Mouse (Mus musculus) lung, embryonic 15.5 days (tissue): Measurements from ENCODE around the gene Intu. TPM values are rescaled to one million over a fixed set of nuclear protein-coding genes. Genes with fewer than 3 reads are reported as not detected.

Experiments used
- ATAC-seq: fragments of 200-750 bp; cut with Nextera tagmentation; 2 replicates; pipeline ENCODE4 v1.8.0; 2017; ENCODE audit warnings: moderate number of reproducible peaks, borderline replicate concordance; ENCODE audit not compliant: low FRiP score, low TSS enrichment; ENCODE audit errors: extremely low read depth
- H3K27ac ChIP-seq: fragments of 300-500 bp; sonication (generic); 2 replicates; pipeline ENCODE4 v1.5.1; 2015; ENCODE audit warnings: moderate library complexity, mild to moderate bottlenecking, inconsistent platforms
- H3K27me3 ChIP-seq: fragments of 300-500 bp; sonication (generic); 2 replicates; pipeline ENCODE4 v1.6.1; 2015; ENCODE audit warnings: inconsistent platforms
- H3K36me3 ChIP-seq: fragments of 300-500 bp; sonication (generic); 2 replicates; pipeline ENCODE4 v1.6.1; 2015; ENCODE audit warnings: inconsistent platforms
- H3K4me1 ChIP-seq: fragments of 300-500 bp; sonication (generic); 2 replicates; pipeline ENCODE4 v1.6.1; 2015; ENCODE audit warnings: inconsistent platforms
- H3K4me2 ChIP-seq: fragments of 300-500 bp; sonication (generic); 2 replicates; pipeline ENCODE4 v1.6.1; 2015; ENCODE audit warnings: inconsistent platforms, mild to moderate bottlenecking, moderate library complexity
- H3K4me3 ChIP-seq: fragments of 300-500 bp; sonication (generic); 2 replicates; pipeline ENCODE4 v1.5.1; 2015; ENCODE audit warnings: mild to moderate bottlenecking, inconsistent platforms
- H3K9ac ChIP-seq: fragments of 300-500 bp; sonication (generic); 2 replicates; pipeline ENCODE4 v1.6.1; 2015; ENCODE audit warnings: inconsistent platforms
- H3K9me3 ChIP-seq: fragments of 300-500 bp; sonication (generic); 2 replicates; pipeline ENCODE4 v1.6.1; 2016; ENCODE audit warnings: inconsistent platforms
- WGBS: fragments of 180-500 bp; shearing (Covaris S2); methylation state at CpG from one replicate; pipeline ENCODE4 v1.1.7; 2015; 5-methylcytosine and 5-hydroxymethylcytosine counted together
- microRNA-seq: library from miRNA; unstranded; fragments of <30 nt; microRNA quantifications from one replicate; pipeline ENCODE4, GENCODE M21; 2016
- polyA plus RNA-seq: library from polyadenylated mRNA; unstranded; fragments of >200 nt; fragmentation: Nextera tagmentation; extraction: Ambion mirVana; gene quantifications from 2 replicates; pipeline ENCODE4 v1.2.1, GENCODE M21; 2015

The Intu gene
- polyA plus RNA-seq, 1 experiment from 2014 or later: 2.4 TPM

DNA sequence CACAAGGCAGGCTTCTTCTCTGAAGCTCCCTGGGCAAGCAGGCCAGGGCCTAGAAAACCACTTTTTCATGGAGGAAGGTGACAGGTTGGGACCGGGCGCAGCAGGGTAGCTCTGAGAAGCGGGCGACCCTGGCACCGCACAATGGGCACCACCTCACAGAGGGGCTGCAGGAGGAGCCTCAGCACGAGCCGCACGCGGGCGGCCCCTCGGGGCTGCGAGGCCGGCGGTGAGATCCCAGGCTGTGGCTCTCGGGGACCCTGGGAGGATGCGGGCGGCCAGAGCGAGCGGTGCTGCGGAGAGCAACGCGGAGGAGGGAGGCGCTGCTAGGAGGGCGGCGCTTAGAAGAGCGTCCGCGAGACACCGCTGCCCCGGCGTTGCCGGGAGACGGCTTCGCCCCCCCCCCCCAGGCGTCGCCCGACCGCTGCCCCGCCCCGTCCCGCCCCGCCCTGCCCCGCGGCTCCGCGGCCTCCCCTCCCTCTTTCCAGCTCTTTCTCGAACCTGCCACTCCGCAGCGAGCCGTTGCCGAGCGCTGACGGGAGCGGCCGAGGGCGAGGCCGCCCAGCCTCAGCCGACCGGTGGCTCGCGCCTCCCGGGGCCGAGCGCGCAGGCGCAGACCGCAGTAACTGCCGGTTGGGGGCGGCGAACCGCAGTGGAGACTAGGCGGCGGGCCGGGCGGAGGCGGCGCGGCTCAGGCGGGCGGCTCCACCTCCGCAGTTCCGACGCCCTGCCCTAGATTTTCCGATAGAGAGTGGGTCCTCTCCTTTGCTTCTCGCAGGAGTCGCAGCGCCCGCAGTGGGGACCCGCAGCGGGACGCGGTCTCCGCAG is 214.0 kb downstream of the Intu start:
- Histone ChIP-seq H3K27me3 (peaks cover 8% of the 10 kb centered on the region; the same call in 1 of the 2 replicates), H3K4me2 (peak overlapping the region; percentile 93), H3K36me3 (no peaks in the 10 kb centered on the region), H3K27ac (peak overlapping the region; percentile 74), H3K4me3 (peak overlapping the region; percentile 63), H3K9me3 (no peaks in the 10 kb centered on the region), H3K9ac (peak overlapping the region; percentile 51), H3K4me1 (peaks cover 12% of the 10 kb centered on the region)
- ATAC-seq: peak; percentile 98
- WGBS: under 1% methylated on average over 35 of the region's 93 CpGs

DNA sequence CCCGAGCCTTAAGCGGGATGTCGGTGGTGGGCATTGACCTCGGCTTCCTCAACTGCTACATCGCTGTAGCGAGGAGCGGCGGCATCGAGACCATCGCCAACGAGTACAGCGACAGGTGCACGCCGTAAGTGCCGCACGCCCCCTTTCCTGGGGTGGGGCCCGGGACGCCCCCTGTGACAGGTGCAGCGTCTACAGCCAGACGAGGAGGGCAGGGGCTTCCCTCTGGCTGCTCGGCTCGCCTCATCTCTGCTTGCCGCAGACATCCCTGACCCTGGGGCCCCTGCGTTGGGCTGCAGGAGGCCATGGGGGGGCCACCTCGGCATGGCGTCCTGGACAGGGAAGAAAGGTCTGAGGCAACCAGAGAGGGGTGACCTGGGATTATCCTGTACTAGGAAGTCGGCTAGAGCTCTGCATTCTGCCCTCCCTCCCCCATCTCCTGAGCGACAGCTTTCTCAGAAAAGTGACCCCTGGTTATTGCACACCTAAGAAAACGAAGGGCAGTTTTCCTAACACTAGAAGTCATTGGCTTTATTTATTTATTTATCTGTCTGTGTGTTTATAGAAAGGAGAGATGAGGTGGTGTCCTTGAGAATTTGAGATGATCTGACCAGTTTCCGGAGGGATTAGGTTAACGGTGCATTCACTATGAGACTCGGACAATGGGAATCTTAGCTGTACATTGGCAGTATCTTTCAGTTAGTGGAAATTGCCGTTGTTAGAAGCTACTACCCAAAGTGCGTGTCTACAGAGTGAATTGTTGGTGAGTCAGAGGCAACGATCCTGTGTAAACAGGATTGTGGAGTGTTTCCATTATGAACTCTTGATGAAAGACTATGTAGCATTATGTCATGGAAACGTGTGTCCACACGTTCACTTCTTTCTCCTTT is 214.8 kb downstream of the Intu start:
- 2% methylated on average over 37 of the region's 37 CpGs for WGBS
- no peaks in the 10 kb centered on the region for H3K36me3 ChIP-seq
- peak overlapping the region; percentile 51 for H3K9ac ChIP-seq
- peak; percentile 47 for ATAC-seq
- peaks cover 12% of the 10 kb centered on the region for H3K4me1 ChIP-seq
- H3K4me2 ChIP-seq: peak overlapping the region; percentile 93
- peak overlapping the region; percentile 74 for H3K27ac ChIP-seq
- peaks cover 8% of the 10 kb centered on the region; the same call in 1 of the 2 replicates for H3K27me3 ChIP-seq
- H3K4me3 ChIP-seq: peak overlapping the region; percentile 63
- no peaks in the 10 kb centered on the region for H3K9me3 ChIP-seq

Small RNA genes within 50 kb of the gene (microRNA-seq; reads per million reads assigned to microRNA genes)
- not detected for gene Gm23810

Other genes starting within 250 kb of the Intu start
- gene Slc25a31, start 177.6 kb downstream of the Intu start, polyA plus RNA-seq: 0.11 and 0.26 TPM in 2 replicates
- gene Hspa4l, start 213.2 kb downstream of the Intu start, polyA plus RNA-seq: 16.9 and 20.4 TPM in 2 replicates